Mouse (Mus musculus) neural tube, embryonic 11.5 days (tissue): Measurements from ENCODE around the gene Nagpa. TPM values are rescaled to one million over a fixed set of nuclear protein-coding genes. Genes with fewer than 3 reads are reported as not detected.
"Not testable (repeated sequence)": the region's sequence is repeated elsewhere in the genome, so short reads cannot be mapped to it uniquely, and the experiment has no call there.

Experiments
- ATAC-seq: fragments of 200-750 bp; cut with Nextera tagmentation; 2 replicates; pipeline ENCODE4 v1.8.0; 2017; ENCODE audit warnings: moderate number of reproducible peaks, mild to moderate bottlenecking, moderate TSS enrichment, moderate library complexity; ENCODE audit not compliant: insufficient read depth, low FRiP score, low TSS enrichment
- DNase-seq: peaks from one replicate; pipeline ENCODE4 v3.0.0-alpha.2; 2015; ENCODE audit warnings: low spot score
- H3K27ac ChIP-seq: fragments of 300-500 bp; sonication (generic); 2 replicates; pipeline ENCODE4 v1.5.1; 2014; ENCODE audit warnings: low read depth, mild to moderate bottlenecking, low read length
- H3K27me3 ChIP-seq: fragments of 300-500 bp; sonication (generic); 2 replicates; pipeline ENCODE4 v1.6.1; 2014; ENCODE audit warnings: mild to moderate bottlenecking, low read length, mixed read lengths; ENCODE audit not compliant: control insufficient read depth, insufficient read depth
- H3K36me3 ChIP-seq: fragments of 300-500 bp; sonication (generic); 2 replicates; pipeline ENCODE4 v1.6.1; 2014; ENCODE audit warnings: mild to moderate bottlenecking, low read length, moderate library complexity, mixed read lengths; ENCODE audit not compliant: control insufficient read depth, insufficient read depth
- H3K4me1 ChIP-seq: fragments of 300-500 bp; sonication (generic); 2 replicates; pipeline ENCODE4 v1.6.1; 2014; ENCODE audit warnings: low read length, mixed read lengths; ENCODE audit not compliant: control insufficient read depth, insufficient read depth
- H3K4me2 ChIP-seq: fragments of 300-500 bp; sonication (generic); 2 replicates; pipeline ENCODE4 v1.6.1; 2014; ENCODE audit warnings: low read depth, mild to moderate bottlenecking, moderate library complexity
- H3K4me3 ChIP-seq: fragments of 300-500 bp; sonication (generic); 2 replicates; pipeline ENCODE4 v1.5.1; 2014; ENCODE audit warnings: low read depth, low read length
- H3K9ac ChIP-seq: fragments of 300-500 bp; sonication (generic); 2 replicates; pipeline ENCODE4 v1.6.1; 2014; ENCODE audit warnings: mild to moderate bottlenecking, low read length
- H3K9me3 ChIP-seq: fragments of 300-500 bp; sonication (generic); 2 replicates; pipeline ENCODE4 v1.6.1; 2016; ENCODE audit warnings: low read length; ENCODE audit not compliant: control insufficient read depth
- WGBS: fragments of 180-500 bp; shearing (Covaris S2); extraction: QIAGEN DNeasy Blood & Tissue Kit; methylation state at CpG from one replicate; pipeline ENCODE4 v1.1.7; 2014; 5-methylcytosine and 5-hydroxymethylcytosine counted together
- polyA plus RNA-seq: library from polyadenylated mRNA; unstranded; fragments of >200 nt; fragmentation: Nextera tagmentation; extraction: Ambion mirVana; gene quantifications from 2 replicates; pipeline ENCODE4 v1.2.1, GENCODE M21; 2014

Gene Nagpa
- polyA plus RNA-seq, 1 experiment from 2014 or later = 16.9 TPM

- 73% methylated on average over 3 of the region's 3 CpGs for WGBS
- not testable (repeated sequence) for ATAC-seq, H3K27ac ChIP-seq
Measured at GRCm38 (mm10) chr16:5228103-5228502, 24.3 kb upstream of the Nagpa start.

GRCm38 (mm10) chr16:5227501-5227900, 23.7 kb upstream of the Nagpa start:
- not testable (repeated sequence) for H3K36me3 ChIP-seq, H3K4me1 ChIP-seq, H3K4me2 ChIP-seq, H3K27me3 ChIP-seq, H3K9ac ChIP-seq, DNase-seq, H3K9me3 ChIP-seq, ATAC-seq, H3K4me3 ChIP-seq, H3K27ac ChIP-seq
- WGBS = 84% methylated on average over 19 of the region's 19 CpGs

More at GRCm38 (mm10) chr16:5228103-5228502, 24.3 kb upstream of the Nagpa start:
- not testable (repeated sequence) for H3K4me2 ChIP-seq, H3K4me1 ChIP-seq, H3K36me3 ChIP-seq, H3K4me3 ChIP-seq, H3K9me3 ChIP-seq, H3K27me3 ChIP-seq, H3K9ac ChIP-seq, DNase-seq

GRCm38 (mm10) chr16:5226534-5226933, 22.7 kb upstream of the Nagpa start:
- not testable (repeated sequence) for H3K27me3 ChIP-seq, H3K27ac ChIP-seq, H3K4me3 ChIP-seq, H3K9ac ChIP-seq, DNase-seq, H3K36me3 ChIP-seq, ATAC-seq, H3K4me1 ChIP-seq, H3K4me2 ChIP-seq, H3K9me3 ChIP-seq
- WGBS = 18% methylated on average over 1 of the region's 1 CpGs

GRCm38 (mm10) chr16:5222140-5222539, 18.3 kb upstream of the Nagpa start, which contains the start of gene AU021092:
Gene AU021092, minus strand, starts transcription at chr16:5222299.
- WGBS = 79% methylated on average over 6 of the region's 6 CpGs
- Histone ChIP-seq H3K27me3 (no peaks in the 10 kb centered on the region), H3K4me1 (no peaks in the 10 kb centered on the region), H3K27ac (no peak within 1 kb of the TSS), H3K9ac (no peak within 1 kb of the TSS), H3K36me3 (no peaks in the 10 kb centered on the region), H3K4me2 (no peak within 1 kb of the TSS), H3K9me3 (no peaks in the 10 kb centered on the region), H3K4me3 (no peak within 1 kb of the TSS)
- no peak for ATAC-seq
- DNase-seq = no peak

- DNase-seq (no peak), ATAC-seq (no peak)
- H3K4me2 ChIP-seq = no peak overlapping the region
- H3K27ac ChIP-seq = no peak overlapping the region
- H3K36me3 ChIP-seq = no peaks in the 10 kb centered on the region
- H3K4me1 ChIP-seq = no peaks in the 10 kb centered on the region
- WGBS = 77% methylated on average over 4 of the region's 4 CpGs
- H3K9me3 ChIP-seq = no peaks in the 10 kb centered on the region
- H3K9ac ChIP-seq = no peak overlapping the region
- no peaks in the 10 kb centered on the region for H3K27me3 ChIP-seq
- no peak overlapping the region for H3K4me3 ChIP-seq
Measured at GRCm38 (mm10) chr16:5221403-5221802, 17.6 kb upstream of the Nagpa start.

- ATAC-seq (no peak), DNase-seq (no peak)
- Histone ChIP-seq H3K36me3 (no peaks in the 10 kb centered on the region), H3K4me1 (no peaks in the 10 kb centered on the region), H3K9ac (no peak overlapping the region), H3K4me3 (no peak overlapping the region), H3K9me3 (no peaks in the 10 kb centered on the region), H3K27ac (no peak overlapping the region), H3K4me2 (no peak overlapping the region), H3K27me3 (no peaks in the 10 kb centered on the region)
- WGBS = 70% methylated on average over 5 of the region's 5 CpGs
Measured at GRCm38 (mm10) chr16:5217341-5218133, 13.7 kb upstream of the Nagpa start.

- WGBS = 67% methylated on average over 6 of the region's 6 CpGs
- Histone ChIP-seq H3K27me3 (no peaks in the 10 kb centered on the region), H3K27ac (no peak overlapping the region), H3K36me3 (no peaks in the 10 kb centered on the region), H3K4me1 (no peaks in the 10 kb centered on the region), H3K9ac (no peak overlapping the region; the same call in 1 of the 2 replicates), H3K4me2 (no peak overlapping the region), H3K9me3 (no peaks in the 10 kb centered on the region), H3K4me3 (no peak overlapping the region)
- ATAC-seq (no peak), DNase-seq (no peak)
Measured at GRCm38 (mm10) chr16:5216686-5217085, 12.9 kb upstream of the Nagpa start.

GRCm38 (mm10) chr16:5214126-5214525, 10.3 kb upstream of the Nagpa start:
- Histone ChIP-seq H3K36me3 (no peaks in the 10 kb centered on the region), H3K4me1 (no peaks in the 10 kb centered on the region), H3K4me2 (no peak overlapping the region), H3K4me3 (no peak overlapping the region), H3K27me3 (no peaks in the 10 kb centered on the region), H3K27ac (no peak overlapping the region), H3K9ac (no peak overlapping the region), H3K9me3 (no peaks in the 10 kb centered on the region)
- ATAC-seq (no peak), DNase-seq (no peak)
- WGBS = 90% methylated on average over 2 of the region's 2 CpGs

GRCm38 (mm10) chr16:5212150-5212549, 8.3 kb upstream of the Nagpa start:
- no peak overlapping the region for H3K4me3 ChIP-seq
- DNase-seq (no peak), ATAC-seq (no peak)
- H3K9ac ChIP-seq = no peak overlapping the region
- no peak overlapping the region for H3K27ac ChIP-seq
- WGBS = 84% methylated on average over 3 of the region's 3 CpGs
- no peaks in the 10 kb centered on the region for H3K27me3 ChIP-seq
- H3K36me3 ChIP-seq = no peaks in the 10 kb centered on the region
- no peaks in the 10 kb centered on the region for H3K4me1 ChIP-seq
- no peak overlapping the region for H3K4me2 ChIP-seq
- no peaks in the 10 kb centered on the region for H3K9me3 ChIP-seq
